Mouse (Mus musculus) MN1 (cell line): Measurements from ENCODE around the gene Rab34.
"Not testable (repeated sequence)": the region's sequence is repeated elsewhere in the genome, so short reads cannot be mapped to it uniquely, and the experiment has no call there.

Experiments used
- DNase-seq: peaks from one replicate; pipeline ENCODE4 v3.0.0-alpha.2; 2016; ENCODE audit warnings: low spot score

Gene Rab34

DNA sequence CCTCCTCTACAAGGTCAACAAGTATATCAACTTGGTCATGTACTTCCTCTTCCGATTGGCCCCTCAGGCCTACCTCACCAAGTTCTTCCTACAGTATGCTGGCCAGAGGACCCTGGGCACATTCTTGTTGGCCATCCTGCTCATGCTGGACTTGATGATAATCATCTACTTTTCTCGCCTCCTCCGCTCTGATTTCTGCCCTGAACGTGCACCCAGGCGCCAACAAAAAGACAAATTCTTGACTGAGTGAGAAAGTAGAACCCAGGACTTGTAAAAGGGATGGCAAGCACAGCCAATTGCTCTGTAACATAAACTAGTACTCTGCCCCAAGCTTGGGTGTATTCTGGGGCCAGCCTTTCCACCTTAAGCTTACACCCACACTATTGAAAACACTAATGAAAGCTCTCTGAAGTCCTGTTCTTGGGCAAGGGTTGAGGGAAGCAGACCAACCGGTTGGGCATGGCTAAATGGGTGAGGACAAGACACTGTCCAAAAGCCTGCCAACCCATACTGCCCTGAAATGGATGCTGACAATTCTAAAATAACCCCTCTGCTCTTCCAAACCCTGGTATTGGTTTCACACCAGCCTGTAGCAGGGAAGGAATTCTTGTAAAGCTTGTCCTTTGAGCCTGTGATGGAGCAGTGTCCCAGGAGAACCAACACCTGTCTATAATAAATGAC lies 8.0 kb upstream of the Rab34 start:
- no peak for DNase-seq

DNA sequence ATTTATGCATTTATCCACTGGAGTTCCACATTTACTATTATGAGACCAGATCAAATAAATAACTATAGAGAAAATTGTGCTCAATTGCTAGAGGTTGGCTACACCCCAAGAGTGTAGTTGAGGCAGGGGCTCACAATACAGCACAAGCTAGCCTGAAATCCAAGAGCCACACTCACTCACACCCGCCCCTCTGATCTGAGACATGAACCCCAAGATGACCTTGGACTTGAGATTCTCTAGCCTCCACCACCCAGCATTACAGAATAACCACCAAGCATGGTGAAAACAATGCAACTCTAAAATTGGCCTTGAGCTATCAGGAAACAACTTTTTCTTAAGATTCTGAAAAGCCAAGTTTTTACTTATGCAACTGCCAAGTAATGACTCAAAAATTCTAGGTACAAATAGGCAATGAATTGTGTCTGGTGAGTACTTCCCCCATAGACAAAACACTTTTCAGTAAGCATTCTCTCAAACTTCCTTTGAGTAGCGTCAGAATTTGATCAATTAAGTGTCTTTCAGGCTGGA lies 6.3 kb upstream of the Rab34 start:
- DNase-seq, result no peak

DNA sequence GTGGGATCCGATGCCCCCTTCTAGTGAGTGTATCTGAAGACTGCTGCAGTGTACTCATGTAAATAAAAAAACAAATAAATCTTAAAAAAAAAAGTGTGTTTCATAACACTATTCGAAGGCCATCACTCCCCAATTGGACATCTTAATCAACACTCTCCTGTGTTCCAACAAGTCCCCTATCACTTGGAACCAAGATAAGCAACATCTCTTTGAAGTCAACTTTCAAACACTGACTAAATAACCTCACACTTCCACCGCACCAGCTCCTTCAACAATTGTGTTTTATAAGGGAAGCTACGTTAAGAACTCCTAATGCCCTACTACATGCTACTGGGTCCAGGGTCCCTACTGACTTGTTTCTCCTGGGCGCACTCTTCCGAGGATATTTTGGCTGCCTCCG lies 5.8 kb upstream of the Rab34 start:
- DNase-seq, result no peak

DNA sequence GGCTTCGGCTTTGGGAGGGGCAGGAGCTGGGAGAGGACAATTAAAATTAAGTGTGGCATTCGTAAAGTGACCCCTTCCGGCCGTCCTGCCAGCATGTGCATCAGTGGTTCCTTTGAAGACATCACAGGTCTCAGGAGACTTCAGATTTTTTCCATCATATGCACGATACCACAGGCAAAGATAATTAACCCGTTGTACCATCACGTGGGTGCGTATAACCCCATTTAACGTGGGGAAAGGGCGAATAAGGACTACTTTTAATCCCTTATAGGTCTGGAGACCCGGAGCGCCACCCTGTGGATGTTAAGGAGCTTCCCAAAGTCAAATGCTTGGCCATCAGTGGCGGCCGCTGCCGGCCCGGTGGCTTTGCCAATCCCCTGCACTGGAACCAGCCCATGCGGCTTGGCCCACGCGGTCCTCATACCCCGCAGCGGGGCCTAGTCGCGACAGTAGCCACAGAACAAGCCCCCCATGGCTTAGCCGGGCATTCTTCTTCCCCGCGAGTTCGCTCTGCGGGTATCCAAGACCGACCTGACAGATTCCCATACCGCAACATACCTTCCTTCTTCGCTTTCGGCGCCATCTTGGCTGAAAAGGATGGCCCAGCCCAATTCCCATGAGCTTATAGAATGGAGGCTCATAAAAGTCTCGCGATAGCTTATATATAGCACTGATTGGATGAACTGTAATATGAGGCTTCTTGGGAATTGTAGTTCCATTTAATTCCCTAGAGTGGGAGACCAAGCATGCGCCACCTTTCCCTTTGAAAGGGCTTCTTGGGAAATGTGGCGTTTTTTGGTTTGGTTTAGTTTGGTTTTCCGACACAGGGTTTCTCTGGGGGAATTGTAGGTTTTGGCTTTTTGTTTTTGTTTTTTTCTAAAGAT lies 5.0 kb upstream of the Rab34 start, which contains the start of gene Rpl23a:
Rpl23a (minus strand) TSS at position 624 of the 884 bp plus-strand sequence.
- DNase-seq, result peak; percentile 97

DNA sequence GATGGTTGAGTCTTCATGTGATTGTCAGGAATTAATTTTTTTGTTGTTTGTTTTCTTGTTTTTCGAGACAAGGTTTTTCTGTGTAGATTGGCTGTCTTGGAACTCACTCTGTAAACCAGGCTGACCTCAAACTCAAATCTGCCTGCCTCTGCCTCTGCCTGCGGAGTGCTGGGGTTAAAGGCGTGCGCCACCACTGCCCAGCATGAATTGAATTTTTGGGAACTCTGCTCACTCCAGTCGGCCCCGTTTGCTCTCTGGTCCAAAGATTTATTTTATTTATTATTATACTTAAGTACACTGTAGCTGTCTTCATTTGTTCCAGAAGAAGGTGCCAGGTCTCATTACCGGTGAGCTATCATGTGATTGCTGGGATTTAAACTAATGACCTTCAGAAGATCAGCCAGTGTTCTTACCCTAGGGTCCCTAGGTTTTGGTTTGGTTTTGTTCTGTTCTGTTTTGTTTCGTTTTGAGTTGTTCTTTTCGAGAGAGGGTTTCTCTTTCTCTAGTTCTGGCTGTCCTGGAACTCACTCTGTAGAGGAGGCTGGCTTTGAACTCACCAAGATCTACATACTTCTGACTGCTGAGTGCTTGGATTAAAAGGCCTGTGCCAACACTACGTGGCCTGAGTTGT lies 4.2 kb upstream of the Rab34 start:
- no peak for DNase-seq

DNA sequence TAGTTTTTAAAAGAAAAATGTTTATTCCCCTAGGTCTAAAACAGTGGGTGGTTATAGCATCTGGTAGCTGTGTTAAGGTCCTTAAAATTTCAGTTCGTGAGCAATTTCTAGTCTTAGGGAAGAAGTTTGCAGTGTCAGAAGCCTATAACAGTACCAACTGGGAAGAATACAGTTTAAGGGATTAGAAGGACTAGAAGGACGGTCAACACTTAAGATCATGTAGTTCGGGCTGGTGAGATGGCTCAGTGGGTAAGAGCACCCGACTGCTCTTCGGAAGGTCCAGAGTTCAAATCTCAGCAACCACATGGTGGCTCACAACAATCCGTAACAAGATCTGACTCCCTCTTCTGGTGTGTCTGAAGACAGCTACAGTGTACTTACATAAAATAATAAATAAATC lies 3.5 kb upstream of the Rab34 start:
- DNase-seq, result not testable (repeated sequence)

DNA sequence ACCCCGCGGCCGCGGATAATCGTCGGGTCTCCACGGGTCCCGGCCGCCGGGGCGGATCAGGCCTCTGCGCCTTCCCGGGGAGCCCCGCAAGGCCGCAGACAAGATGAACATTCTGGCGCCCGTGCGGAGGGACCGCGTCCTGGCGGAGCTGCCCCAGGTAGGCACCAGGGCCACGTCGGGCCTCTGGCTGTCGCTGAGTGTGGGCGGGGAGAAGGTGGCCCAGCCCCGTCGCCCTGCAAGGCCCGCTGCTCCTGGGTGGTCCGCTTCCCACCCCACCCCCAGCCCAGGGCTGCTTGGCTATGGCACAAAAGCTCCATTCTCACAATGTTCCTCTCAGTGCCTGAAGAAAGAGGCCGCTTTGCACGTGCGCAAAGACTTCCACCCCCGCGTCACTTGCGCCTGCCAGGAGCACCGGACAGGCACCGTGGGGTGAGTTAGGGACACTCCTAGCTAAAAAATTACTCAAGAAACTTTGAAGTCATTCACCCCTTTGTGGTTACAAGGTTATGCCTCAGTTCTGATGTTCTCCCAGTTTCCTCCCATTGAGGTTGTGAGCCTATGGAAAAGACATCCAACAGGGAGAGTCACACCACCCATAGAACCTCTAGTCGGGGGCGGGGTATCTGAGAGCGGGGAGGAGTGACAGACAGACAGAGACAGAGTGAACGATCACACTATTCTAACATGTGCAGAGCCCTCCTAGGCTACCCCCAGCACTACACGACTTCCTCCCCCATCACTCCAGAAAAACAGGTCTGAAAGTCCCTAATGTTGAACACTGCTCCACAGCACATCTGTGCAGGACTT lies 1.2 kb downstream of the Rab34 start:
- DNase-seq, result peak; percentile 58

DNA sequence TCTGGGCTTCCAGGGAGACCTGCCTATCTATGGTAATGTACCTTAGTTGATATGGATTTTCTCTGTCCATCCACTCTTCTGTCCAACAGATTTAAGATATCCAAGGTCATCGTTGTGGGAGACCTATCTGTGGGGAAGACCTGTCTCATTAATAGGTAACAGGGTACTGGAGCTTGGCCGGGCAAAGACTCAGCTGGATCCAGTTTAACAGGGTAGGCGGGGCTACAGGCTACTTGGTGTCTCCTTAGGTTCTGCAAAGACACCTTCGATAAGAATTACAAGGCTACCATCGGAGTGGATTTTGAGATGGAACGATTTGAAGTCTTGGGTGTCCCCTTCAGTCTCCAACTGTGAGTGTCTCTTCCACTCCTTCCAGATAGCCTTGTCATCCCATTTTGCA lies 1.8 kb downstream of the Rab34 start:
- no peak for DNase-seq

DNA sequence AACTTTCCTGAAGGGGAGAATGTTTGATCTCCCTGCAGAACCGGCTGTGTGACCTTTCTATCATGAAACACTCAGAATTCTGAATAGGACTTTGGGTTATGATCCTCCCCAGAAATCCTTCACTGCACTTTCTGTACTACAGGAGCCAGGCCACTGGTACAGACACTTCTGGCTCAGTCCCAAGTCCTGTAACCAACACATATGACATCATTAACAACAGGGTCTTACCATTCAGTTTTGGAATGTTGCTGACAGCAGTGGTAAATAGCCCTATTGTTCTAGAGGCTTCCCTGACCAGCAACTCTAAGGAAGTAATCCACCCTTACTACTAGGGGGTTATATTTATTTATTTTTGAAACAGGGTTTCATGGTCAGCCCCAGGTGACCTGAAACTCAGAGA lies 4.9 kb downstream of the Rab34 start, which contains the start of gene Proca1:
Proca1 (plus strand) TSS at position 280 of the 400 bp plus-strand sequence.
- no peak for DNase-seq

DNA sequence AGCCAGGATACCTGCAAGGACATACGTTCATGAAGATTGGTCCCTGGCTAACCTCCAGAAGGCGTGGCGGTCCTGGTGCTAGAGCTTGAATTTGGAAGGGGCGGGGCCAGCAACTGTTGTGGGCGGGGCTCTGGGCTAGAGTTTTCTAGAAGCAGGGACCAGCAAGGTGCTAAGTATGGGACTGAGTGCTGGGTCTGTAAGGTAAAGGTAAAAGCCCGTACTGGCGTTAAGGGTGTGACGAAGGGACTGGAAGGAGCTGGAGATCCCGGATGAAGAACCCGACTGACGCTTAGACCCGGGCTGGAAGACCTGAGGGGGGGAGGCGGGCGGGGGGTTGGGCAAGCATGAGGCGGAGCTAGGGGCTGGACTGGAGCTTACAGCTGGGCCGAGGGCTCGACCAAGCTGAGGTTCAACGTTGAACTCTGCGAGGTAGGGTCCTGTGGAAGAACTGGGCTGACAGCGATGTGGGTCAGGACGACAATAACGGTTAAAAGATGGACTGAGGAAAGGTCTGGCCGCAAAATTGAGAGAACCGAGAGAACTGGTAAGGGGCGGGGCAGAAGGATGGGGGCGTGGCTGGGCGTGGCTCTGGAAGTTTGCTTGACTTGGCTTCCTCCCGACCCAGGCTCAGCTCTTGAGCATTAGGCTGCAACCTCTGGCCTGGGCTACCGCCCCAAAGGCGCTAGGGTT lies 6.3 kb downstream of the Rab34 start:
- no peak for DNase-seq

DNA sequence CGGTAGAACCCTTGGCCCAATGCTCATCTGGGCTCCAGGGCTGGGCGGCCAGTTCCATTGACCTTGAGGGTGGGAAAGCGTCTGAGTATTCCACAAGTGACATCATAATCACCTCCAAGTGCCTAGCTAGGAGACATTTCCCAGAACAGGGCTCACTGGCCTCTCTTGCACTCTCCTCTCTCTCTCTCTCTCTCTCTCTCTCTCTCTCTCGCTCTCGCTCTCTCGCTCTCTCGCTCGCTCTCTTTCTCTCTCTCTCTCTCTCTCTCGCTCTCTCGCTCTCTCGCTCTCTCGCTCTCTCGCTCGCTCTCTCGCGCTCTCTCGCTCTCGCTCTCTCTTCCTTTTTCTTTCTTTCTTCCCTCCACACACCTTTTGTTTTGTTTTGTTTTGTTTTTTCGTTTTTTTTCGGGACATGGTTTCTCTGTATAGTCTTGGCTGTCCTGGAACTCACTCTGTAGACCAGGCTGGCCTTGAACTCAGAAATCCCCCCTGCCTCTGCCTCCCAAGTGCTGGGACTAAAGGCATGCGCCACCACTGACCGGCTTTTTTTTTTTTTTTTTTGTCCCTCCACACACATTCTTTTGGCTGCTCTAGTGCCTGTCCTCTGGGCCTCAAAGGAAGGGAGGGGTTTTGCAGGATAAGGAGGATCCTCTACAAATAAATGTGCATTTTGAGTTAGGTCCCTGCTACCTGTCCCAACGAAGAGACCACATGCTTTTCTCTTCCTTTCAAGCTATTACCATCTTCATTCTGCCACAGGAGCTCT lies 7.1 kb downstream of the Rab34 start:
- no peak for DNase-seq

DNA sequence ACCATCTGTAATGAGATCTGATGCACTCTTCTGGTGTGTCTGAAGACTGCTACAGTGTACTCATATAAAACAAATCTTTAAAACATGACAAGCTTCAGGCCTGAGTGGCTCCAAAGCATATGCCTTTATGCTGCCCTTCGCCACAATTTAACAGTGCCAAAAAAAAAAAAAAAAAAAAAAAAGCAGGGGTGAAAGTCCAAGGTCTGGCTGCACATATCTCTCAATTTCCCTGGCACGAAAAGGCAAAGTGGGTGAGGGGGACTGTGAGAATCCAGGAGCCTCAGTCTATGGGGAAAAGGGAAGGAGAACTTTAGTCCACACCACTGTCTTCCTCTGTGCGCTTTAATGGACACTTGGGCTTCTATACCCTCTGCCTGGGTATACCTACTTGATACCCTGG lies 14.1 kb downstream of the Rab34 start:
- DNase-seq, result no peak

DNA sequence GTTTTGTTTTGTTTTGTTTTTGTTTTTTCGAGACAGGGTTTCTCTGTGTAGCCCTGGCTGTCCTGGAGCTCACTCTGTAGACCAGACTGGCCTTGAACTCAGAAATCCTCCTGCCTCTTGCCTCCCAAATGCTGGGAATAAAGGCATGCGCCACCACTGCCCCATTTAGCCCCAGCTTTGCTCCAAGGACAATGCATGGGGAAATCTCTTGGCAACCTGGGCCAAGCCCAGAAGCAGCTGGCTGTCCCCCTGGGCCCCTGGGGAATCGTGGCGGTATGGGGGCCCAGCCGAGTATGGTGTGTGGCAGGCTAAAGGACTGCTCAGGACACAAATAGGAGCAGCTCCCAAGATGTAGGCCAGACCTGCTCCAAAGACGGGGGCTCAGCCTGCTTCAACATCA lies 16.1 kb downstream of the Rab34 start:
- DNase-seq, result no peak

DNA sequence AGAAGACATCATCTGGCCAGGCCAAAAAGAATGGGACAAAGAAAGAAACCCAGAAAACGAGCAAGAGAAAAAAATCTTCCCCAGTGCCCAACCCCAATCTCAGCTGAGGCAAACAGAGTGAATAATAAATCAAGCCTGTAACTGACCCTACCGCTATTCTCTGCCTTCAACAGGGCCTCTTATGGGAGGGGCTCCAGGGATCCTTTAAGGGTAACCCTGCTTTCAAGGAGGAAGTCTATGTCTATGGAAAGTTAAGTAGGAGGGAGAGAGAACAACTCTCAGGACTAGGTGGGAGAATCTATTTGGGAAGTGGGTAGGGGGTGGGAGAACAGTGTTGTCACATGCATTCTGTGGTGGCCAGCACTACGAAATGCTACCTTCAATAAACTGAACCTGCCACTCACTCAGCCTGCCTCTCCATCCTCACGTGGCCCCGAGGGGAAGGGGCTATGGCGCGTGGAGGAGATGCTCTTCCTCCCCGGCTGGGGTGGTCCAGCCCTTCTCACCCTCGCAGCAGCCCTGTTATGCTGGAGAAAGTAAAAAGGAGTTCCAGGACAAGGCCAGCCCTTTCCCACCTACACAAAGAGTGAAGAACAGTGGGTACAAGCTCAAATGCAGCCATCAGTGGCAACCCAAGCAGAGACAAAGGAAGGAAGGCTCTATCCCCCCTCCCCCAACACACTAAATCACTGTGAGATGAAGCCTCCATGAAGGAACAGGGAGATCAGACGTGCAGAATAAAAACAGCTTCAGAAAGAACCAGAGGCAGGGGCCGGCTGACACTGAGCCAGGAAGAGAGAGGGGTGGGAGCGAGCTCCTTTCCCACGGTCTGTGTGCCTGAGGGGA lies 17.4 kb downstream of the Rab34 start:
- no peak for DNase-seq

DNA sequence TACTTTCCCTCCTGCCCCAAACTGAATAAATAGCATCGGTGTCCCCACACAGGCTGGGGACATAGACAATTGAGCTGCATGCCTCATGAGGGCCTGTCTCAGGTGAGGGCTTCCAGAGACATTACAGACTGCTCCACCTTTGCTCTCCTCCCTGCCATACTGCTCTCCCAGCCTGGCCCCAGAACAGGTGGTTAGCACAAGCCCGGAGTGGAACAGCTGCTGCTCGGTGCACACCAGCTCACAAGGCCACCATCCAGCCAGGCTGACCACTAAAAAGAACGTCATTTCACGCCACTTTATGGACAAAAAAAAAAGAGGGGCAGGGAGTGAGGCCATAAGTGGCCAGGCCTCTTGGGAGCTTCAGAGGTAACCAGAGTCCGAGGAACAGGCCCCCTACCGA lies 19.0 kb downstream of the Rab34 start:
- DNase-seq, result no peak

DNA sequence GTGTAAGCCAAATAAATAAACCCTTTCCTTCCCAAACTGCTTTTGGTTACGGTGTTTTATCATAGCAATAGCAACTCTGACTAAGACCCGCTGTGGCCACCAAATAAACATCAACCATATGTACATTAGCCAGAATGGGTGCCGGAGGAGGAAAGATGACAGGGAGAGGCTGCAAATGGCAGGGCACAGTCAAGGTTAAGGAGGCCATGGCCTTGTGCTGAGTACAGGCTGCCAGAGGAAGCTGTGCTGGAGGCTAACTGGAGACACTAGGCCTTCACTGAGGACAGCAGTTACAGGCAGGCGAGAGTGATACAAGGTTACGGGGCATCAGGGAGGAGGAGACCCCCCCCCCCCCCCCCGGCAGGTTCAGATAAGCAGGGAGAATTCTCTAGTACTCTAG lies 21.7 kb downstream of the Rab34 start:
- no peak for DNase-seq

DNA sequence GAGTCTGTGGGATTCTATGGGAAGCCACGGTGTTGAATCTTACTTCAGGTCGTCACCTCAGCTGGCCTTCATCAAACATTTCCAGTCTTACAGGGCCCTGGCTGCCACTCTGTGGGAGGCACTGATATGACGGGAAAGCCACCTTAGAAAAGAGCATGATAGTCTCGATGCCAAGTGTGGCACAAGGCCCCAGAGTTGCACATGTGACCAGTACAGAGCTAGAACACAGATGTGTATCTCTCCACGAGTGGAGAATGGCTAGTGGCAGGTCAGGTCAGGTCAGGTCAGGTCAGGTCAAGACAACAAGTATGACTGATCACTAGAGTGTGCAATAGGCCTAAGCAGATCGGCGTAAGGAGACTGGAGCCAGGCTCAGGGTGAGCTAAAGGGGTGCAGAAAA lies 22.4 kb downstream of the Rab34 start:
- no peak for DNase-seq

DNA sequence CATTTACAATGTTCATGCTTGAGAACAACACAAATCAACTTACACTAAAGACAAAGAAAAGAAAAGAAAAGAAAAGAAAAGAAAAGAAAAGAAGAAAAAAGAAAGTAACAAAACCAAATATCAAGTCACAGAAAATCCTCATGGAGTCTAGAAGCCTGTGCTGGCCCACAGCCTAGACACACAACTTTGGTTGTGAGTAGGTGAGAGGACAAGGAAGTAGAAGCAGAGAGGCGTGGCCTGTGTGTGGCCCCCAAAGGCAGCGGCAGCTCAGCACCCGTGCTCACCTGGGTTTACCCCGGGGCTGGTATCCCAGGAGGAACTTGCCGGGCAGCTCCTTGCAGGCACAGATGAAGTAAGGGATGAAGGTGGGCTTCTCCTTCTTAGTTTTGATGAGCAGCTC lies 23.3 kb downstream of the Rab34 start:
- no peak for DNase-seq

DNA sequence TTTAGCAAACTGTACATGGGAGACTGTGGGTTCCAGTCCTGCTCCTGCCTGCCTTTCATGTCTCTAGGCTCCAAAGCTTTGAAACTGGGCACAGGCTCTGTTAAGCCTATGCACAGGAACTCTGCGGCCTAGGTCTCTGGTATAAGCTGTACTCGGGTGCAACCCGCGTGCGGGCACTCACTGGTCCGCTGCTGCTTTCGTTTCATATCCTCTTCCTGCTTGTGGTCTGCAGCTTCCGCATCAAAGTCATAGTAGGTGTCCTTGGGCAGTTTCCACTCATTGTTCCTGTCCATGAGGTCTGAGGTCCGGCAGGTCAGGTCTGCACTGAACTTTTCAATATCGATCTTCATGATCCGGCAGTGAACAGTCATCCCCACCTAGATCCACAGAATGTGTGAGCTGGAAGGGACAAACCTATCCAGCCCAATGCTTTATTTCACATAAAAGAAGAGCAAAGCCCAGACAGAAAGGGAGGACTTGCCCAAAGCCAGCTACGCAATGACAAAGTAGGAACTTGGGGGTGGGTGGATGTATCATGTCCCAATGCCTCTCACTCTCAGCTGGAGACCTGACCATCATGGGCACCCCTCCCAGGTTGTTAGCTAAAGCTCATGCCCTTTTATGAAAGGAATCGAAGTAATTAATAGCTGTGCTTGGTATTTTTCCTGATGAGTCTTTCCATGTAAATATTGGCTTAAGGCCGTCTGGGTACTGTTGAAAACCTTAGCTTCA lies 25.0 kb downstream of the Rab34 start:
- no peak for DNase-seq
